14 mouse cellular contexts compared by ENCODE assay signal in the genomic region with DNA sequence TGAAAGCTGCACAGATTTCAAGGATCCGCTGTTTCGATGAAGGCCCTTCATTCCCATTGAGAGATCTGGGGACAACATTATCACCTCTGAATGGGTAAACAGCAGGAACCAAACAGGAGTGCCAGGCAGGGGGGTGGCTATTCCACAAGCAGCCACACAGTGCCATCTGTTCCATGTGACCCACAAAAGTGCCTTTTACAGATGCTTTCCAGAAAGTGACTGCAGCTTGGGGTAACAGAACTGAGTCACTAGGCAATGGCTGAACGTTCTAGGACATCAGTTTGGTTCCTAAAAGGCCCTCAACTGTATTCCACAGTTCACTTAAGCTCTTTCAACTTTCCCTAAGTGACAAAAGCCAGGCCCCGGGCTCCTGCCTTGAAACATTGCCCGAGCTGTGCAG. TPM values are rescaled to one million over a fixed set of nuclear protein-coding genes. Genes with fewer than 3 reads are reported as not detected.
DNase-seq lines count a peak whose midpoint lies in the region; ATAC-seq and TF ChIP-seq lines count a peak whose summit lies in the region.
"Had no signal": no experiment of that assay in that cellular context is flagged by ENCODE, and none has a peak within 500 bp of the region (broad histone marks: within the 10 kb centered on the region; RNA-seq: fewer than 3 reads in every experiment).

No protein-coding gene starts in this region.

- no peaks in the 10 kb centered on the region for H3K9me3 ChIP-seq in forebrain, embryonic 12.5 days
- H3K9me3 ChIP-seq in forebrain, postnatal 0 days (ENCODE audit: low read length) = no peaks in the 10 kb centered on the region
- no peaks in the 10 kb centered on the region for H3K9me3 ChIP-seq in limb, embryonic 14.5 days (ENCODE audit: control insufficient read depth, low read length)
- H3K9me3 ChIP-seq: liver, embryonic 15.5 days had no signal

- no peak for ATAC-seq in forebrain, embryonic 12.5 days (ENCODE audit: low FRiP score)
- ATAC-seq in forebrain, postnatal 0 days = no peak
- ATAC-seq in limb, embryonic 14.5 days (ENCODE audit: low FRiP score, low read depth) = no peak
- ATAC-seq in activated CD4-positive, CD25-positive, alpha-beta regulatory T cell, adult 4 months = no peak

- intact Hi-C loops in left cerebral cortex, postnatal 4 days (cut with DNase I) = no loop called here

- peaks cover 8% of the 10 kb centered on the region for H3K36me3 ChIP-seq in forebrain, embryonic 12.5 days (replicated peaks)
- no peaks in the 10 kb centered on the region for H3K36me3 ChIP-seq in forebrain, postnatal 0 days (ENCODE audit: insufficient read depth)
- peaks cover 13% of the 10 kb centered on the region; the same call in 1 of the 2 replicates for H3K36me3 ChIP-seq in limb, embryonic 14.5 days (ENCODE audit: control insufficient read depth, insufficient read depth, low read length)

- no peak for TF ChIP-seq POLR2A in limb, embryonic 14.5 days (IDR thresholded peaks at IDR 0.05; ENCODE audit: borderline replicate concordance, extremely low read depth, insufficient read depth, insufficient read length)

- 70% methylated on average over 5 of the region's 5 CpGs for WGBS in forebrain, embryonic 12.5 days
- 36% methylated on average over 5 of the region's 5 CpGs for WGBS in forebrain, postnatal 0 days
- WGBS in limb, embryonic 14.5 days = 58% methylated on average over 5 of the region's 5 CpGs

- no peaks in the 10 kb centered on the region for H3K27me3 ChIP-seq in forebrain, embryonic 12.5 days
- H3K27me3 ChIP-seq in forebrain, postnatal 0 days (ENCODE audit: insufficient read depth, low read length) = no peaks in the 10 kb centered on the region
- H3K27me3 ChIP-seq in limb, embryonic 14.5 days (ENCODE audit: control insufficient read depth, insufficient read depth, low read length) = no peaks in the 10 kb centered on the region
- H3K27me3 ChIP-seq: liver, embryonic 15.5 days had no signal

- no peak for DNase-seq in forebrain, postnatal 0 days
- peak; percentile 19 for DNase-seq in left cerebral cortex, postnatal 4 days
- DNase-seq in left cerebral cortex, adult 18-20 months (ENCODE audit: low spot score in 2 of 2) = no peak
- peak; percentile 75 for DNase-seq in brain, adult 2 months (ENCODE audit: low read depth, low spot score)
- no peak for DNase-seq in limb, embryonic 14.5 days (ENCODE audit: low spot score)
- no peak for DNase-seq in spleen, postnatal 36 days (ENCODE audit: low spot score in 2 of 2)
- DNase-seq: adrenal gland, postnatal 25 days; B cell, adult 2 months; kidney, postnatal 10 days; thymus, postnatal 36 days had no signal

- no peak overlapping the region for H3K4me2 ChIP-seq in forebrain, embryonic 12.5 days
- no peak overlapping the region for H3K4me2 ChIP-seq in forebrain, postnatal 0 days (ENCODE audit: low read depth)
- no peak overlapping the region for H3K4me2 ChIP-seq in limb, embryonic 14.5 days (replicated peaks; ENCODE audit: low read depth, low read length, severe bottlenecking)
- H3K4me2 ChIP-seq: liver, embryonic 15.5 days had no signal

- TF ChIP-seq CTCF in forebrain, postnatal 0 days (IDR thresholded peaks at IDR 0.05; ENCODE audit: low read depth) = no peak

- peaks cover 6% of the 10 kb centered on the region; the same call in 1 of the 2 replicates for H3K4me1 ChIP-seq in forebrain, embryonic 12.5 days
- H3K4me1 ChIP-seq in forebrain, postnatal 0 days (ENCODE audit: insufficient read depth) = no peaks in the 10 kb centered on the region; the same call in 1 of the 2 replicates
- no peaks in the 10 kb centered on the region for H3K4me1 ChIP-seq in limb, embryonic 14.5 days (ENCODE audit: control insufficient read depth, insufficient read depth, low read length)

- H3K4me3 ChIP-seq in forebrain, embryonic 12.5 days (replicated peaks) = no peak overlapping the region
- no peak overlapping the region for H3K4me3 ChIP-seq in forebrain, postnatal 0 days (ENCODE audit: low read depth, low read length)
- H3K4me3 ChIP-seq in limb, embryonic 14.5 days (replicated peaks; ENCODE audit: low read length) = no peak overlapping the region
- H3K4me3 ChIP-seq: left cerebral cortex, adult 2 months; liver, embryonic 15.5 days had no signal

- peak overlapping the region; percentile 69 for H3K27ac ChIP-seq in forebrain, embryonic 12.5 days
- H3K27ac ChIP-seq in forebrain, postnatal 0 days (ENCODE audit: low read depth, low read length) = no peak overlapping the region
- no peak overlapping the region for H3K27ac ChIP-seq in limb, embryonic 14.5 days (replicated peaks; ENCODE audit: low read depth, low read length)
- H3K27ac ChIP-seq: left cerebral cortex, adult 2 months; liver, embryonic 15.5 days had no signal

- no peak overlapping the region for H3K9ac ChIP-seq in forebrain, embryonic 12.5 days
- no peak overlapping the region for H3K9ac ChIP-seq in forebrain, postnatal 0 days
- H3K9ac ChIP-seq in limb, embryonic 14.5 days (ENCODE audit: low read depth, low read length, severe bottlenecking) = 0 out of 2 replicates have a peak overlapping the region, but pooled peaks have one; percentile 18
- H3K9ac ChIP-seq: liver, embryonic 15.5 days had no signal

RNA-seq across cellular contexts. Expression of a gene that starts 42.0 kb away (rescaled TPM):
- polyA plus RNA-seq in forebrain, embryonic 12.5 days (2016; fragmentation: Nextera tagmentation; extraction: Ambion mirVana) = 205 and 221 TPM in 2 replicates
- 44.0 and 65.2 TPM in 2 replicates for total RNA-seq in forebrain, postnatal 0 days (2014; rRNA removed)
- polyA plus RNA-seq in forebrain, postnatal 0 days (2015; fragmentation: Nextera tagmentation; extraction: Ambion mirVana) = 34.5 and 41.5 TPM in 2 replicates
- total RNA-seq in left cerebral cortex, postnatal 4 days (2021) = 10 to 100 TPM; 27.6 to 27.8 TPM
- total RNA-seq in left cerebral cortex, adult 18-20 months (2021) = 10 to 100 TPM; 30.2 to 35.7 TPM
- polyA plus RNA-seq in limb, embryonic 14.5 days (2012; rRNA removed) = 68.0 and 72.1 TPM in 2 replicates
- polyA plus RNA-seq in limb, embryonic 14.5 days (2014; fragmentation: Nextera tagmentation; extraction: Ambion mirVana) = 88.2 and 98.9 TPM in 2 replicates
- polyA plus RNA-seq in activated CD4-positive, CD25-positive, alpha-beta regulatory T cell, adult 4 months (2017; shearing (Covaris generic)) = 1 to 10 TPM; 4.5 to 8.8 TPM

Comparison
In these comparisons a context has a peak if more than half of its experiments do, and no peak if none do; other contexts are left out.
1. DNase-seq: peak in left cerebral cortex, postnatal 4 days (single experiment) and brain, adult 2 months (single experiment); none in forebrain, postnatal 0 days (single experiment), left cerebral cortex, adult 18-20 months (0 of 2), limb, embryonic 14.5 days (single experiment) and spleen, postnatal 36 days (0 of 2).